Mouse (Mus musculus) WW6 (cell line): ENCODE data around the gene Yme1l1.

ENCODE experiments used
- DNase-seq: peaks from one replicate; pipeline ENCODE4 v3.0.0-alpha.2; 2013; ENCODE audit warnings: low read depth, low spot score

Yme1l1 gene

GRCm38 (mm10) chr2:23155777-23156607 is at the start of gene Yme1l1, which contains the start of gene Mastl:
Gene Yme1l1, plus strand, starts transcription at chr2:23156369.
Gene Mastl, minus strand, starts transcription at chr2:23156024.
- DNase-seq: peak; percentile 91

DNA sequence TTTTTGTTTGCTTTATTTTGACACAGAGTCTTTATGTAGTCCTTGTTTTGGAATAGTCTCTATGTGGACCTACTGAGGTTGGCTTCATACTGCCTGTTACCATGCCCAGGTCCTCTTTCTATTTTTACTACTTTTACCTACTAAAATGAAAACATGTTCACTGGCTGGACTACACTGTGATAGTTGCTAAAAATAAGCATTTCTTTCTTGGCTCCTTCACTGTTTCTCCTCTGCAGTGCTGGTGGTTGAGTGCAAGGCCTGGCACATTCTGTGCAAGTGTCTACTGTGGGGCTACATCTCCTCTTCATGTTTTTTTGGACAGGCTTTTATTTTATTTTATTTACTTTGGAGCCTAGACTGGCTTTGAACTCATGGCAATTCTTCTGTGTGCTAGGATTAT is 36.6 kb upstream of the Yme1l1 start:
- DNase-seq: no peak

DNA sequence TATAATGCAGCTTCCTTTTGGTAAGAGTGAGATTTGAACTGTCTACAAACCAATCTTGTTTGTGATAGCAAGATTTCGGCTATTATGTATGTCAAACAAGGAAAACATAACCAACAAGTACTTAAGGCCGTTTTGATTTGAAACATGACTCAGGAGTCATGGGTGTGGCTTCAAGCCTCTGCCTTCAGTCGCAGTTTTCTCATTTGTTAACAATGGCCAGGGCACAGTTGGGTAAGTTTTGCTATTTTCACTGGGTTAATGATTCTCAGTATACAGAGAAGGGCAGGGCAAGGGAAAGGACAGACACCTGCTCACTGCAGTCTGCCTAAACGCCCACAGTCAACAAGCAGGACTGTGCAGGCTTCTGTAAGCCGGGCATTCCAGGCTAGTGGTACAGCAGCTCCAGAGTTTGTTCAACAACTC is 959 bp upstream of the Yme1l1 start:
- DNase-seq: no peak

DNA sequence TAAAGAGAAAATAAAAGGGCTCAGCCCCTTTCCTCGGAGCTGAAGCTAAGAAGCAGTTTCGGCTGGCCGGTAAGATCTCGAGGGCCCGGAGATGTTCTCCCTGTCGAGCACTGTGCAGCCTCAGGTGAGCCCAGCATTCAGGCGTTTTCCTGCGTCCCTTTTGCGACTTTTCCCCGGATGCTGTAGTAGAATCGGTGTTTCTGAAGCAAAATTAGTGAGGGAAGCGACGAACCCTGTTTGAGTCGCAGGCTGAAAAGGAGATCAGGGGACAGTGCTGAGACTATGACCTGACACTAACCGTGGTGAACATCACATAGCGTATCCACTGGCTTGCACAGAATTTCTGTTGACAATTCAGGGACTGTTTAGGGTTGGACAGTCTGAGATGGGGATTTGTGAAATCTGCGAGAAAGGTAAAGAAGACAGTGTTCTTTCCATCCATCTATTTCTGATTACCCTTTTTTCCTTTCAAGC is 476 bp downstream of the Yme1l1 start:
- no peak for DNase-seq

GRCm38 (mm10) chr2:23172305-23172704 is 16.1 kb downstream of the Yme1l1 start:
- DNase-seq: no peak

DNA sequence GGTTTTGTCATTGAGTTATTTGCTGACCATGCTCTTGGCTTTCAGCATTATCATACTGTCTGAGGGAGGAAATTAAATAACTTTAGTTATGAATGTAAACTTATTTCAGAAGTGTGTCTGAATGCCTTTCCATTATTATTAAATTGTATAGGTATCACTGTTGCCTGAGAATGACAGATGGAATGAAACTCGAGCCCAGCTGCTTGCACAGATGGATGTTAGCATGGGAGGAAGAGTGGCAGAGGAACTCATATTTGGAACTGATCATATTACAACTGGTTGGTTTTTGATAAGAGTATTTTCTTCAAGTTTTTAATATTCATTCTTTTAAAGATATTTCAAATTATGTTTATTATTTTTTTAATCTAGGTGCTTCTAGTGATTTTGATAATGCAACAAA is 38.2 kb downstream of the Yme1l1 start:
- DNase-seq: no peak

GRCm38 (mm10) chr2:23201034-23201433 is 44.9 kb downstream of the Yme1l1 start:
- DNase-seq: no peak

GRCm38 (mm10) chr2:23202900-23203670 is 46.9 kb downstream of the Yme1l1 start:
- no peak for DNase-seq

DNA sequence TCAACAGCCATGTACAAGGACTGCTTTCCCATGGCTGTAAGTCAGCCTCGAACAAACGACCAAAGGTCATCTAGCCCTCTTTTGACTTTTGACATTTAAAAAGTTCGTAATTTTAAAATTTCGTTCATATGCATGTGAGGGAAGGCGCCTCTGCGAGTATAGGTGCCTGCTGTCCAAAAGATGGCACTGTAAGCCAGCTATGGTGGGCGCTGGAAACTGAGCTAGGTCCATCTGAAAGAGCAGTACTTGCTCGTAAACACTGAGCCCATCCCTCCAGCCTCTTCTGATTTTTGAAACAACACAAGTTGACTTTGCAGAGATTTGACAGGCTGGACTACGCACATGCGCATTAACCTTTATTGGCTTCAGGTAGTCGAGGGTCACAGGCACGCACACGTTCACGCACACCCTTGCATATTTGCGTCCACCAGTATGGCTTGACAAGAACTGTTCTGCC is 50.9 kb downstream of the Yme1l1 start, which contains the start of gene 4931423N10Rik:
TSS of gene 4931423N10Rik (plus strand) at position 407 of the 457 bp plus-strand sequence.
- no peak for DNase-seq

DNA sequence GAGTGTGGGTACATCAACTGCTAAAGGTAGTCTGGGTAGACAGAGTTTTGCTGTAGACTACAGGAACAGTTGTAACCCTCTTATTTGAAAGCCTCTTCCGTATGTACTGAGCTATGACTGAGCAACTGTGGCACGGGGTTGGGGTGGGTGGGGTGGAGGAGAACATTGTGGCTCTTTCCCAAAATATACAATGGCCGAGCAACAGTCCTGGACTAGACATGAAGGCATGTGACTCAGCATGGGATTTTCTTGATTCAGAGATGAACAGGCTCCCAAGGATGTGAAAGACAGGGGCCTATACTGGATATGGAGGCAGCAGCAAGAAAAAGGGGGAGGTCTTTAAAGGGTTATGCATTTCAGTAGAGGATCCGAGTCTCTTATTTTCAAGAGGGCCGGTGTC is 57.5 kb downstream of the Yme1l1 start:
- no peak for DNase-seq

DNA sequence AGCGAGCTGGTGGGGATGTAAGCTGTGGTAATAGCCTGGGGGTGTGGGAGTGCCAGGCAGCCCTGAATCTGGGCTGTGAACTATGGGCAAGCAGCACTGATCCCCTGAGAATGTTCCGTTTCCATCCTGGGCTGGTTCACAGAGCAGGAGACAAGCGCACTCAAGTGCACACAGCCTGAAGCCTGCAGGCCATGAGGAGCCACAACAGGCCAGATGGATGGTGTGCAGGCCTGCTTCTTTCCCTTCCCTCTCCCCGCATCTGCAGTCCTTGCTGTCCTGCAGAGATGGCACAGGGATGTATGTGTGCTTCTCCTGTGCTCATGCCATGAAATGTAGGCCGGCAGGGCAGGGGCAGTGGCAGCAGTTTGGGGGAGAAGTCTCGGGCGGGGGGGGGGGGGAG is 69.0 kb downstream of the Yme1l1 start:
- DNase-seq: no peak

DNA sequence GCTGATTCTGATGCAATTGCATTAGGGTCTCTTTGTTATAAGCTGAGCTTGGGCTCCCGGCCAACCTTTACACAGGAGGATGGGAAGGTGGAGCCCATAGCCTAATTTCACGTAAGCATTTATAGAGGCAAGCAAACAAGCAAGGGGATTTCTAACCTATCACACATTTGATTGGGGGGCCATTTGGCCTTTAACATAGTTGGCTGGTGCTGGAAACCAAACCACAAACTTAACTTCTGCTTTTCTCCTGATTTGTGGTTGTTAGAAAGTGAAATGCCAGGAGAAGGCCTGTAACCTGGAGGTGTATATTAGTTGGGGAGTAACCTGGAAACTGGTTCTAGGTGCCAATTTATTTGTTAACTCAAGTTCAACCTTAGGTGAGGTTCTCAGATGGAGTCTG is 72.3 kb downstream of the Yme1l1 start:
- DNase-seq: no peak

- no peak for DNase-seq
Measured at GRCm38 (mm10) chr2:23234065-23234773, 78.0 kb downstream of the Yme1l1 start.
